ENCODE assay signal across 16 mouse cellular contexts in genomic region chr14:103718393-103718792, GRCm38 (mm10).
DNase-seq lines count a peak whose midpoint lies in the region; ATAC-seq and TF ChIP-seq lines count a peak whose summit lies in the region.
"Had no signal": no experiment of that assay in that cellular context is flagged by ENCODE, and none has a peak within 500 bp of the region (broad histone marks: within the 10 kb centered on the region; RNA-seq: fewer than 3 reads in every experiment).

No protein-coding gene starts in this region.

- H3K4me3 ChIP-seq in lung, postnatal 0 days (ENCODE audit: low read depth, low read length) = no peak overlapping the region
- H3K4me3 ChIP-seq in CH12.LX (replicated peaks in 1 of 3; ENCODE audit: low read depth in 2 of 3, low read length in 2 of 3, poor library complexity in 1 of 3) = peak overlapping the region in 1 of 3 experiments; percentile 62
- H3K4me3 ChIP-seq in kidney, embryonic 16.5 days (ENCODE audit: low read length) = no peak overlapping the region
- H3K4me3 ChIP-seq in kidney, embryonic 14.5 days (ENCODE audit: low read length) = no peak overlapping the region
- H3K4me3 ChIP-seq: myocyte had no signal

- H3K27me3 ChIP-seq in lung, postnatal 0 days (replicated peaks; ENCODE audit: insufficient read depth, low read length) = no peaks in the 10 kb centered on the region
- H3K27me3 ChIP-seq in CH12.LX (replicated peaks) = no peaks in the 10 kb centered on the region
- H3K27me3 ChIP-seq in kidney, embryonic 16.5 days (ENCODE audit: insufficient read depth, low read length) = no peaks in the 10 kb centered on the region
- H3K27me3 ChIP-seq in kidney, embryonic 14.5 days (ENCODE audit: control insufficient read depth, insufficient read depth, low read length) = no peaks in the 10 kb centered on the region
- H3K27me3 ChIP-seq: heart, embryonic 15.5 days; limb, embryonic 15.5 days; liver, embryonic 13.5 days; midbrain, embryonic 13.5 days; neural tube, embryonic 13.5 days had no signal

- no peak for ATAC-seq in lung, postnatal 0 days
- ATAC-seq in megakaryocyte, adult 5-6 weeks (ENCODE audit: poor library complexity, severe bottlenecking) = 0 out of 2 replicates have a peak, but pooled peaks have one; percentile 16
- no peak for ATAC-seq in kidney, embryonic 16.5 days (ENCODE audit: low FRiP score, low TSS enrichment)
- ATAC-seq in kidney, embryonic 14.5 days (ENCODE audit: low FRiP score, low TSS enrichment) = no peak

- TF ChIP-seq EP300 in lung, postnatal 0 days (IDR thresholded peaks at IDR 0.05) = no peak
- TF ChIP-seq EP300 in CH12.LX (IDR thresholded peaks at IDR 0.05; ENCODE audit: low read length) = 0 out of 2 replicates have a peak, but pooled peaks have one; percentile 14

- H3K79me2 ChIP-seq in CH12.LX (replicated peaks; ENCODE audit: control insufficient read depth, extremely low read depth, insufficient read depth, poor library complexity, severe bottlenecking) = no peaks in the 10 kb centered on the region

- no peak overlapping the region for H3K27ac ChIP-seq in lung, postnatal 0 days (ENCODE audit: low read length)
- no peak overlapping the region for H3K27ac ChIP-seq in CH12.LX (ENCODE audit: insufficient read depth, low read depth)
- H3K27ac ChIP-seq in kidney, embryonic 16.5 days (ENCODE audit: low read length) = no peak overlapping the region
- H3K27ac ChIP-seq in kidney, embryonic 14.5 days (ENCODE audit: low read depth, low read length) = no peak overlapping the region
- H3K27ac ChIP-seq: liver, embryonic 13.5 days had no signal

- TF ChIP-seq RAD21 in CH12.LX (IDR thresholded peaks at IDR 0.05; ENCODE audit: low read depth, low read length) = no peak; the same call in 1 of the 2 replicates

- H3K4me2 ChIP-seq in lung, postnatal 0 days (replicated peaks; ENCODE audit: low read depth, low read length) = no peak overlapping the region
- peak overlapping the region; percentile 47 for H3K4me2 ChIP-seq in CH12.LX (ENCODE audit: insufficient read depth, low read depth, poor library complexity, severe bottlenecking)
- no peak overlapping the region for H3K4me2 ChIP-seq in kidney, embryonic 16.5 days (replicated peaks; ENCODE audit: low read depth, low read length)
- no peak overlapping the region for H3K4me2 ChIP-seq in kidney, embryonic 14.5 days (replicated peaks; ENCODE audit: low read depth, low read length)

- H3K9ac ChIP-seq in lung, postnatal 0 days (replicated peaks; ENCODE audit: low read depth) = no peak overlapping the region
- no peak overlapping the region for H3K9ac ChIP-seq in CH12.LX (ENCODE audit: insufficient read depth, low read depth)
- H3K9ac ChIP-seq in kidney, embryonic 16.5 days (replicated peaks; ENCODE audit: low read length) = no peak overlapping the region
- H3K9ac ChIP-seq in kidney, embryonic 14.5 days (ENCODE audit: low read depth, low read length) = no peak overlapping the region
- H3K9ac ChIP-seq: limb, embryonic 15.5 days had no signal

- peak; percentile 15; the same call in 1 of the 2 replicates for TF ChIP-seq CTCF in lung, postnatal 0 days (IDR thresholded peaks at IDR 0.05)
- peak; percentile 4 to 68; a peak in 2 of 4 replicates for TF ChIP-seq CTCF in CH12.LX (conservative IDR thresholded peaks at IDR 0.05 in 1 of 2, IDR thresholded peaks at IDR 0.05 in 1 of 2; ENCODE audit: low read depth in 2 of 2, low read length in 2 of 2)

- dilution Hi-C loops in CH12.LX (cut with MboI; ENCODE audit: extremely low pct_ligation_motif_present, extremely low pct_unique_long_range_greater_than_20kb, low sequenced_read_pairs) = no loop called here

- WGBS in lung, postnatal 0 days = 33% methylated on average over 5 of the region's 5 CpGs
- 44% methylated on average over 5 of the region's 5 CpGs for WGBS in kidney, embryonic 16.5 days
- WGBS in kidney, embryonic 14.5 days = 45% methylated on average over 5 of the region's 5 CpGs

- TF ChIP-seq POLR2A in CH12.LX (IDR thresholded peaks at IDR 0.05; ENCODE audit: low read depth, low read length) = no peak

- DNase-seq in lung, postnatal 0 days (ENCODE audit: low spot score) = no peak
- no peak for DNase-seq in lung, adult 18-20 months
- DNase-seq in 416B (ENCODE audit: low read depth) (peak; percentile 82), CH12.LX (ENCODE audit: extremely low read depth) (peak; percentile 60)

- H3K9me3 ChIP-seq in lung, postnatal 0 days (ENCODE audit: low read length) = no peaks in the 10 kb centered on the region
- H3K9me3 ChIP-seq in CH12.LX (replicated peaks; ENCODE audit: low read length) = no peaks in the 10 kb centered on the region
- H3K9me3 ChIP-seq in kidney, embryonic 16.5 days (ENCODE audit: low read length) = no peaks in the 10 kb centered on the region
- H3K9me3 ChIP-seq in kidney, embryonic 14.5 days (ENCODE audit: control insufficient read depth, low read length) = no peaks in the 10 kb centered on the region
- H3K9me3 ChIP-seq: heart, embryonic 10.5 days; heart, embryonic 15.5 days; limb, embryonic 10.5 days; limb, embryonic 15.5 days; liver, embryonic 13.5 days; neural tube, embryonic 13.5 days had no signal

- no peaks in the 10 kb centered on the region for H3K4me1 ChIP-seq in lung, postnatal 0 days (ENCODE audit: insufficient read depth, low read depth, low read length)
- peaks cover 9 to 23% of the 10 kb centered on the region in 2 experiments for H3K4me1 ChIP-seq in CH12.LX (ENCODE audit: control insufficient read depth in 1 of 2, insufficient read depth in 2 of 2)
- peaks cover 9% of the 10 kb centered on the region; the same call in 1 of the 2 replicates for H3K4me1 ChIP-seq in kidney, embryonic 16.5 days (ENCODE audit: insufficient read depth, low read length)
- peaks cover 3% of the 10 kb centered on the region; the same call in 1 of the 2 replicates for H3K4me1 ChIP-seq in kidney, embryonic 14.5 days (ENCODE audit: control insufficient read depth, insufficient read depth, low read length)
- H3K4me1 ChIP-seq: heart, embryonic 10.5 days; limb, embryonic 15.5 days had no signal

- H3K36me3 ChIP-seq in lung, postnatal 0 days (ENCODE audit: insufficient read depth, low read length) = no peaks in the 10 kb centered on the region
- H3K36me3 ChIP-seq in CH12.LX (replicated peaks in 1 of 2; ENCODE audit: control insufficient read depth in 1 of 2, insufficient read depth in 1 of 2, low read length in 1 of 2) = peaks cover 0 to 4% of the 10 kb centered on the region in 2 experiments
- no peaks in the 10 kb centered on the region for H3K36me3 ChIP-seq in kidney, embryonic 16.5 days (ENCODE audit: insufficient read depth, low read length)
- no peaks in the 10 kb centered on the region for H3K36me3 ChIP-seq in kidney, embryonic 14.5 days (ENCODE audit: control insufficient read depth, insufficient read depth, low read length)
- H3K36me3 ChIP-seq: G1E; heart, embryonic 10.5 days; heart, embryonic 15.5 days; limb, embryonic 10.5 days; limb, embryonic 15.5 days; liver, embryonic 13.5 days; midbrain, embryonic 13.5 days; neural tube, embryonic 13.5 days had no signal

- in situ Hi-C loops in CH12.LX (cut with MboI; ENCODE audit: low pct_ligation_motif_present, low pct_unique_long_range_greater_than_20kb, low sequenced_read_pairs) = loop anchor here (25.0 kb wide), 2 partner anchors 319 to 1094 kb away; no protein-coding TSS in a partner anchor

TF ChIP-seq in CH12.LX, 34 proteins besides CTCF, POLR2A, EP300 and RAD21:
- TF ChIP-seq MAFK (IDR thresholded peaks at IDR 0.05; ENCODE audit: insufficient replicate concordance, low read length) = no peak
- TF ChIP-seq CHD2 (IDR thresholded peaks at IDR 0.05; ENCODE audit: low read length) = no peak
- TF ChIP-seq JUN (IDR thresholded peaks at IDR 0.05; ENCODE audit: insufficient read depth, low read depth, low read length) = no peak
- TF ChIP-seq GABPA (IDR thresholded peaks at IDR 0.05; ENCODE audit: insufficient replicate concordance, low read depth, low read length) = no peak
- TF ChIP-seq NELFE (IDR thresholded peaks at IDR 0.05; ENCODE audit: low read depth, low read length) = no peak
- TF ChIP-seq USF1 (IDR thresholded peaks at IDR 0.05; ENCODE audit: low read depth, low read length) = peak; percentile 56
- no peak for TF ChIP-seq TCF12 (IDR thresholded peaks at IDR 0.05; ENCODE audit: low read depth, low read length)
- no peak for TF ChIP-seq MAX (IDR thresholded peaks at IDR 0.05; ENCODE audit: low read length)
- no peak for TF ChIP-seq UBTF (IDR thresholded peaks at IDR 0.05; ENCODE audit: low read depth, low read length)
- TF ChIP-seq ZMIZ1 (IDR thresholded peaks at IDR 0.05; ENCODE audit: low read depth, low read length) = no peak
- TF ChIP-seq TBP (conservative IDR thresholded peaks at IDR 0.05; ENCODE audit: low read depth, low read length) = no peak
- TF ChIP-seq MYC (IDR thresholded peaks at IDR 0.05; ENCODE audit: low read depth, low read length) = no peak
- TF ChIP-seq PAX5 (IDR thresholded peaks at IDR 0.05; ENCODE audit: low read length) = no peak
- TF ChIP-seq HCFC1 (IDR thresholded peaks at IDR 0.05; ENCODE audit: low read depth, low read length) = no peak
- no peak for TF ChIP-seq KAT2A (IDR thresholded peaks at IDR 0.05; ENCODE audit: insufficient replicate concordance, low read length)
- TF ChIP-seq MEF2A (IDR thresholded peaks at IDR 0.05; ENCODE audit: borderline replicate concordance, low read depth, low read length) = no peak
- TF ChIP-seq ELF1 (IDR thresholded peaks at IDR 0.05; ENCODE audit: low read depth, low read length) = no peak
- no peak for TF ChIP-seq JUND (conservative IDR thresholded peaks at IDR 0.05; ENCODE audit: low read depth, low read length)
- TF ChIP-seq BHLHE40 (IDR thresholded peaks at IDR 0.05; ENCODE audit: low read depth, low read length) = peak; percentile 37; the same call in 1 of the 2 replicates
- TF ChIP-seq ZNF384 (IDR thresholded peaks at IDR 0.05; ENCODE audit: low read depth, low read length) = peak; percentile 41; the same call in 1 of the 2 replicates
- TF ChIP-seq ZC3H11A (IDR thresholded peaks at IDR 0.05; ENCODE audit: low read depth, low read length) = no peak
- no peak for TF ChIP-seq USF2 (conservative IDR thresholded peaks at IDR 0.05; ENCODE audit: low read depth, low read length)

Comparison
In these comparisons a context has a peak if more than half of its experiments do, and no peak if none do; other contexts are left out.
1. DNase-seq: peak in 416B (single experiment) and CH12.LX (single experiment); none in lung, postnatal 0 days (single experiment) and lung, adult 18-20 months (0 of 2).